Mouse (Mus musculus) lung, adult 10 weeks (tissue): ENCODE data around the gene Srr. TPM values are rescaled to one million over a fixed set of nuclear protein-coding genes. Genes with fewer than 3 reads are reported as not detected.

Experiments used
- polyA plus RNA-seq: library from polyadenylated mRNA; stranded (reverse); fragments of 350-450 nt; fragmentation: Illumina TruSeq; extraction: RNeasy Lipid Tissue Mini Kit (QIAGEN cat#74804); gene quantifications from one replicate; pipeline ENCODE4 v1.2.3, GENCODE M21; 2014; ENCODE audit warnings: low read depth, low replicate concordance; ENCODE audit not compliant: insufficient read depth

Gene Srr
- 10.4 TPM for polyA plus RNA-seq

DNA sequence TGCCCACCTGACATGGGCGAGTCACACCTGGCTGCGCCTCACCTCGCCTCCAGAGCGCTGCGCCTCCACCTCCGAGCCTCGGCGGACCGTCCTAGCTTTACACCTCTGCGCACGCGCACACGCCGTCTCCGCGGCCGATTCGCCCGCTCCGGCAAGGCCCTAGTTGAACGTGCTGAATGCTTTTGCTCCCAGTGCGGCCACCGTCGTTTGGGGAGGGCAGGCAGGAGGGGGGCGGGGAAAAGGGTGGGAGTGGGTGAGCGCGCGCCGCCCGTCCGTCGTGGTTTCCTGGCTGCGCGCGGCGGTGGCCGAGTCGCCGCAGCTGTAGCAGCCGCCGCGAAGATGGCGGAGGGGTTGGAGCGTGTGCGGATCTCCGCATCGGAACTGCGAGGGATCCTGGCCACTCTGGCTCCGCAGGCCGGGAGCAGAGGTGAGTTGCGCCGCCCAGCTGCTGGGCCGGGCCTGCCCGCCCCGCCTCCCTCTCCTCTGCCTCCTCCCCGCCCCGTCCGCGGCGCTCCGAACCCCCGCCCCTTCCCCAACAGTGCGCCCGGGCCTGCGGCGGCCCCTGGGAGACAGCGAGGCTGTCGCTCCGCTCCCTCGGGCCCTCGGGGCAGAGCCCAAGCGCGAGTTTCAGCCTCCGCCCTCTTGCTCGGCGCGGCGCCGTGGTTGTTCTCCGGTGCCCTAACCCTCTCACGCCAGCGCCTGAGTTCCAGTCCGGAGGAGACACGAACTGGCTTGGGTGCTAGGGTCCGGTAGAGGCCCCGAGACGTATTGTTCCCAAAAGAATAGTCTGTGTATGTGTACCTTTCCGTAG lies at the start of gene Srr, which contains the start of gene Smg6:
TSS of gene Srr (minus strand) at position 372 of the 811 bp plus-strand sequence.
TSS of gene Smg6 (plus strand) at position 247 of the 811 bp plus-strand sequence.

DNA sequence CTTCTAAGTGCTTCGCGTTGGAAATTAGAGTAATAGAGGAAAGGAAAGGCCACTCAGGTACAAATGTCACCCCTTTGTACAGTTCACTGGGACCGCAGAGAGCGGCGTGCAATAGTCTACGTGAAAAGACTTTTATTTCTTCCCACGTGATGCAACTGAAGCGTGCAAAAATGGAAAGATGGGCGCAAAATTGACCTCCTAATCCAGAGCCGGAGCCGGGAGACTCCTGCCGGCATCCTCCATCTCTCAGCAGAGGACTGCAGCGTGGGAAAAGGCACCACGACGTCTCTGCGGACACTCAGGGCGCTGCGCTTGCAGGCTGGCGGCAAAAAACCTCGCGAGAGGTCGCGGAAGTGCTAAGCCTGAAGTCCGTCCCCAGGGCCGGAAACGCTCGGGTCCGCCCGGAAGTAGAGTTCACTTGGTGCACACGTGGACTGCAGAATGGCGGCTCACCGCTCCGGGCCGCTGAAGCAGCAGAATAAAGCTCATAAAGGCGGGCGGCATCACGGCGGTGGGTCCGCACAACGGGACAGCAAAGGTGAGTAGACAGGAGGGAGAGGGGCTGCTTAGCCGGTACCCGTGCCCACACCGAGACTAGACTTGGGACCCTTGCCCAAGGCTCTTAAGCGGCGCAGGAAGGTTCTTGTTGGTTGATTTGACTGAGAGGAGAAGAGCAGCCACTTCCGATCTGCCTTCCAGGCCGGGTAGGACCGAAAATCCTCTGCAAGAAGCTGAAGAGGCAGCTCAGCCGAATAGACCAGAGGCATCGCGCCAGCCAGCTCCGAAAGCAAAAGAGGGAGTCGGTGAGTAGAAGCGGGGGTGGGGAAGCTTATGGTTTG lies 27.9 kb downstream of the Srr start, which contains the start of gene Tsr1:
TSS of gene Tsr1 (plus strand) at position 394 of the 839 bp plus-strand sequence.

DNA sequence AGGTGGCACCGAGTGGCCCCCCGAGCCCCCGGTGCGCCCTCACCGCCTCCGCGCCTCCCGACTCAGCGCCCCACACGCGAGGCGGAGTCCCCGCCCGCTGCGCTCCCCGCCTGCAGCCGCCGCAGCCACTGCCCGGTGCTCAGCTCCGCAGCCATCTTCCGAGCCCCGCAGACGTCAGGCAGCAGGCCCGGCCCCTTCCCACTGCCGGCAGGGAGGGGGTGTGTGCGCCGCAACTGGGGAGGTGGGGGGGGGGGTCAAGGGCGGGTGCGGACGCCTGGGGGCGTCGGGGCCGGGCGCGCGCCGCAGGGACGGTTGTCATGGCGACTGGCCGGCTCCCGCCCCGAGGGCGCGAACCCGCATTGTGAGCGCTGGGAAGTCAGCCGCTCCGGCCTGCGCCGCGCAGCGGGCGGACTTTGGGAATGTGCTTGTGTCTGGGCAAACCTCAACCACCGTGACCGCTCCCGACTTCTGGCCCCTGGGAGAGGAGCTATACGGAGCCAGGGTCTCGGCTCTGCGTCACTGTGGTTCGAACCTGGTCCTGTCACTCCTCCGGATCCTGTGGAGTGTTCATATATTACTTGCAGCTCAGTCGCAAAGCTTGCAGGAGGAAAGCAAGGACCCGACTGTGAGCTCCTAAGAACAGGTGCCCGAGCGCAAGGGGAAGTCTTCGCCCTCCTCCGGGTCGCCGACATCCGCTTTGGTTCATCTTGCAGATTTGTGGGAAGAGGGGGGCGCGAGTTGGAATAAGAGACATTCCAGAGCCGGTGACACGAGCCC lies 28.7 kb downstream of the Srr start, which contains the start of gene Sgsm2:
TSS of gene Sgsm2 (minus strand) at position 160 of the 777 bp plus-strand sequence.

Other genes starting within 250 kb of the Srr start
- gene Pafah1b1, start 201.3 kb downstream of the Srr start, polyA plus RNA-seq: 42.4 TPM
- gene Mettl16, start 155.1 kb downstream of the Srr start, polyA plus RNA-seq: 7.0 TPM
- 6.4 TPM for gene Mnt, start 95.0 kb downstream of the Srr start, polyA plus RNA-seq
- gene Sgsm2, start 28.9 kb downstream of the Srr start, polyA plus RNA-seq: 4.6 TPM
- 9.1 TPM for gene Tsr1, start 27.9 kb downstream of the Srr start, polyA plus RNA-seq
- gene Smg6, start 125 bp downstream of the Srr start, polyA plus RNA-seq: 11.0 TPM
- 6.4 TPM for gene Hic1, start 243.6 kb upstream of the Srr start, polyA plus RNA-seq